20 mouse cellular contexts compared by ENCODE assay signal in the genomic region with DNA sequence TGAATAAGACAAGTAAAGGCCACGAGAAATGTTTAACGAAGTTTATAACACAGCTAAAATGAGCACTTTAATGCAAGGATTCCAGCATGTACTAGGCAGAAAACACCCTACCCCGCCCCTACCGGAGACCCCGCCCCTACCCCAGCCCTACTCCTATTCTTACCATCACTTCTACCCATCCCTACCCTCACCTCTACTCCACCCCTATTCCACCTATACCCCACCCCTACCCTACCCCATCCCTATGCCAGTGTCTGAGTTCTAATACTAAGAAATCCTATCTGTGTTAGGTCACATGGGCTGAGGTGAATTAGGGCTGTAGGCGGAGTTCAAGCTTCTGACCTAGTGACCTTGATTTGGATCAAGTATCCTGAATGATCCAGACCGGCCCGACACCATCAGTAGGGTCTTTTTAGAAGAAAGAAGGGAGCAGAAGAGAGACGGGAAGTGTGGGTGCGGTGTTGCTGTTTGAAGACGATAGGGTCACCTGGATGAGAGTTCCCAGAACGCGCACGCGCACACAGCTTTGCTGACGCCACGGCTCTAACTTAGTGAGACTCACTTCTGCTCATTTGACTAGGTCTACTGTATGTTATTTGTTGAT. TPM values are rescaled to one million over a fixed set of nuclear protein-coding genes. Genes with fewer than 3 reads are reported as not detected.
"Had no signal": no experiment of that assay in that cellular context is flagged by ENCODE, and none has a peak within 500 bp of the region (broad histone marks: within the 10 kb centered on the region; RNA-seq: fewer than 3 reads in every experiment).

No protein-coding gene starts in this region.

- DNase-seq: kidney, adult 18-20 months; kidney, postnatal 25 days; liver; liver, embryonic 13.5 days; liver, postnatal 0 days; lung, postnatal 14 days; right cerebral cortex, adult 18-20 months; right cerebral cortex, postnatal 25 days; thymus, adult 18-20 months; thymus, postnatal 14 days had no signal

- H3K9ac ChIP-seq: limb, embryonic 12.5 days; liver, embryonic 13.5 days; liver, postnatal 0 days; lung, embryonic 15.5 days; midbrain, embryonic 12.5 days had no signal

- H3K36me3 ChIP-seq: limb, embryonic 12.5 days; liver, embryonic 13.5 days; lung, embryonic 15.5 days; midbrain, embryonic 12.5 days had no signal

- H3K4me1 ChIP-seq: limb, embryonic 12.5 days; liver, embryonic 13.5 days; lung, embryonic 15.5 days; midbrain, embryonic 12.5 days had no signal

- H3K4me3 ChIP-seq: left cerebral cortex, adult 2 months; limb, embryonic 12.5 days; liver, embryonic 13.5 days; lung, embryonic 15.5 days; megakaryocyte, embryonic 14.5 days; midbrain, embryonic 12.5 days had no signal

- ATAC-seq: liver, postnatal 0 days had no signal

- H3K9me3 ChIP-seq: limb, embryonic 12.5 days; liver, embryonic 13.5 days; lung, embryonic 15.5 days; megakaryocyte, embryonic 14.5 days; midbrain, embryonic 12.5 days had no signal

- H3K27me3 ChIP-seq: limb, embryonic 12.5 days; lung, embryonic 15.5 days had no signal

- H3K27ac ChIP-seq: left cerebral cortex, adult 2 months; limb, embryonic 12.5 days; liver, embryonic 13.5 days; lung, embryonic 15.5 days; macrophage; midbrain, embryonic 12.5 days had no signal

- H3K4me2 ChIP-seq: limb, embryonic 12.5 days; liver, embryonic 13.5 days; lung, embryonic 15.5 days; midbrain, embryonic 12.5 days had no signal

RNA-seq across cellular contexts. Expression of a gene that starts 57.6 kb away (rescaled TPM):
- polyA plus RNA-seq: kidney, embryonic 16.5 days; limb, embryonic 12.5 days; liver, embryonic 13.5 days; liver, postnatal 0 days; lung, embryonic 15.5 days; macrophage; midbrain, embryonic 12.5 days; small intestine, adult 2 months; stomach, embryonic 16.5 days; urinary bladder, adult 2 months had no signal
